Mouse (Mus musculus): ENCODE measurements around the gene AC131692.1.

Gene AC131692.1

DNA sequence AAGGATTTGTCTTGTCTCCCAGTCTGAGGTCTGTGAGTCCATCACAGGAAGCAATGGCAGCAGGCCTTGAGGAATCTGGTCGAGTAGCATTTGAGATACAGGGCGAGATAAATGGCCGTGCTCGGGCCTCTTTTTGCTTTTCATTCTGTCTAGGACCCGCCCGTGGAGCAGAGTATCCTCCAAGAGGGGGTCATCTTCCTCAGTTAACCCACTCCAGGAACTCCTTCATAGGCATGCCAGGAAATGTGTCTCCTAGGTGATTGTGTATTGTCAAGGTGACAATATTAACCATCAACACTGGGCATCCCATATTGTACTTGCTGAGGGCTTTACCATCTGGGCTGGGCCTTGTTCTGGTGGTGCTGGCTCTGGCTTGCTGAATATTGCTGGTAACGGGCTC is at the start of gene AC131692.1:
TSS of gene AC131692.1 (plus strand) at position 301 of the 400 bp plus-strand sequence.
- no peak for DNase-seq (ENCODE audit: low spot score in 2 of 2)

DNA sequence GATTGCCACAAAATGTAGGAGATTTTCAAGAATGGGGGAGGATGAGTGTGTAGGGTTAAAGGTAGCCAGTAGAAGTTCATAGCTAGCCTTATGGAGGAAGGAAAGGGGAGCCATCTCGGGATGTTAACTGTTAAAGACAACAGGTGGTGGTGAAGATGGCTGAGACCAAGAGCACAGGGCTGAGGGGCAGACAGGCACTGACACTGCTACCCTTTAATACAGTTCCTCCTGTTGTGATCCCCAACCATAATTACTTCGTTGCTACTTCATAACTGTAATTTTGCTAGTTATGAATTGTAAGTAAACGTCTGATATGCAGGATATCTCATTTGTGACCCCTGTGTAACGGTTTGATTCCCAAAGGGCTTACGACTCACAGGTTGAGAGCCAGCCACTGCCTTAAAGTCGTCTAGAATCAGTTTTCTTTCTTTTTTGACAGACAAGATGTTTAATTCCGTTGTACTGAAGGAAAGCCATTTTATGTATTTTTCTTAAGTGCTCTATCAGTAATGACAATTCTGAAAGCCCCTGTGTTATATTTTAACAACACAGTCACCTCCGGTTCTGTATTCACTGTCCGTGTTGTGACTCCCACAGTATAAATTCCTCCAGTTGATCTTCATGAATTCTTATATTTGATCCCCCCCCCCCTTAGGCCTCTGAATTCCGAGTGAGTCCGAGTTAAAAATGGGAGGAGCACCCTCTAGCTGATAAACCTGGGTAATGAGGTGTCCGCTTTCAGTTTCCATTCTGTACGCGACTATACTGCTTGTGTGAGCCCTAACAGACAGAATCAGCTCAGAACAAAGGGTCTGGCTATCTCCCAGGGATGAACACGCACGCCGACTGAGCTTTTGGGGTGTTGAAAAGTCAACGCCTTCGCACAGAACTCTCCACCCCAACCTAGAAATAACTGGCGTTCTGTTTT is 48.6 kb upstream of the AC131692.1 start:
- no peak for DNase-seq (ENCODE audit: low spot score in 2 of 2)

- DNase-seq (ENCODE audit: low spot score in 2 of 2), result peak; percentile 85 to 87
Observed at GRCm38 (mm10) chr19:6046294-6047153, 47.7 kb upstream of the AC131692.1 start, which contains the start of gene Syvn1. Gene Syvn1 (plus strand): TSS chr19:6046576.

GRCm38 (mm10) chr19:6047154-6047898 is 46.9 kb upstream of the AC131692.1 start:
- DNase-seq (ENCODE audit: low spot score in 2 of 2), result no peak

DNA sequence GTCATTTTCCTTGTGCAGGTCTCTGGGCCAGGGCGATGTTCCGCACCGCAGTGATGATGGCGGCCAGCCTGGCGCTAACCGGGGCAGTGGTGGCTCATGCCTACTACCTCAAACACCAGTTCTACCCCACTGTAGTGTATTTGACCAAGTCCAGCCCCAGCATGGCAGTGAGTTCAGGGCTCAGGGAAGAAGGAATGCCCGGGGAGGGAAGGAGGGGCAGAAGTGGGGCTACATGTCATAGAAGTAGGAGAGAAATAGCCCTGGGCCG is 46.4 kb upstream of the AC131692.1 start:
- DNase-seq (ENCODE audit: low spot score in 2 of 2), result no peak

DNA sequence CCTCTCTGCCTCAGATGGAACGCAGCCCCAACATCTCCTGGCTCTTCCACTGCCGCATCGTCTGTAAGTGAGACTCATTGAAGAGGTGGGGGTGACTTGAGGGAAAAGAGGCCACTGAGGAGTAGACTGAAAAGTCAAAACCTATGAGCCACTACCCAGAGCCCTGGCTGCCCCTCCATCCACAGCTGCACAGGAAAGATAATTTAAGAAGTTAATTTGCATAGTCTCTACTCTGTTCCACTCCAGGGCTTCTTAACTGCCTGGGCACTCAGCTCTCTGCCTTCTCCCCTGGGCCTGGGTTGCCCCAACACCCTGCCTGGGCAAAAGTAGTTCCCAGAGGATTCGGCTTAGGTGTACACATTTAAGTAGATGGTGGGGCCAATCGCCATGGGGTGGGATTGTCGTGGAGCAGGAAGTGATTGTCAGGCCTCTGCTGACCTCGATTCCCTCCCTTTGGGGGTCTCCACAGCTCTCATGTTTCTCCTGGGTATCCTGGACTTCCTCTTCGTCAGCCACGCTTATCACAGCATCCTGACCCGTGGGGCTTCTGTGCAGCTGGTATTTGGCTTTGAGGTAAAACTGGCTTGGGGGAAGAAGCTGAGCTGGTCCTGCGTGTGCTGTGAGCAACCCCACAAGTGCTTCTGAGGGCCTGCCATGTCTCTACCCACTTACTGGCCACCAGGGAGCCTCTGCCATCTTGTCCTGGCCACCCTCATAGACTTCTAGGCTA is 45.4 kb upstream of the AC131692.1 start:
- DNase-seq (ENCODE audit: low spot score in 2 of 2), result no peak

DNA sequence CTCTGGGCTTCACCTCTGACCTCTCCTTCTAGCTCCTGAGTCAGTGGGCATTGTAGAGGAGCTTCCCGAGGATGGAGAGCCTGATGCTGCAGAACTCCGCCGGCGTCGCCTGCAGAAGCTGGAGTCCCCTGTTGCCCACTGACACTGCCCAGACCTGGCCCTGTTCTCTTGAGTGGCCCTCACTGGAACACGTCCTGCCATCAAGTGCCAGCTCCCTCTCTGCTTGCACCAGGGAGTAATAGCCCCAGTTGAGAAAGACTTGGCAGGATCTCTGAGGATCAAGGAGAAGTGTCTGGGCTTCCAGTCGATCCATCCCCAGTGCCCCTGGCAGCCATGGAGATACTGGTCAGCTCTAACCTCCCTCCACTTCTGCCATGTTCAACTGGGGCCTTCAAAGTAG is 41.7 kb upstream of the AC131692.1 start:
- no peak for DNase-seq (ENCODE audit: low spot score in 2 of 2)

- no peak for DNase-seq (ENCODE audit: low spot score in 2 of 2)
Observed at GRCm38 (mm10) chr19:6054296-6054695, 39.9 kb upstream of the AC131692.1 start.

GRCm38 (mm10) chr19:6056696-6057095 is 37.5 kb upstream of the AC131692.1 start:
- no peak for DNase-seq (ENCODE audit: low spot score in 2 of 2)

DNA sequence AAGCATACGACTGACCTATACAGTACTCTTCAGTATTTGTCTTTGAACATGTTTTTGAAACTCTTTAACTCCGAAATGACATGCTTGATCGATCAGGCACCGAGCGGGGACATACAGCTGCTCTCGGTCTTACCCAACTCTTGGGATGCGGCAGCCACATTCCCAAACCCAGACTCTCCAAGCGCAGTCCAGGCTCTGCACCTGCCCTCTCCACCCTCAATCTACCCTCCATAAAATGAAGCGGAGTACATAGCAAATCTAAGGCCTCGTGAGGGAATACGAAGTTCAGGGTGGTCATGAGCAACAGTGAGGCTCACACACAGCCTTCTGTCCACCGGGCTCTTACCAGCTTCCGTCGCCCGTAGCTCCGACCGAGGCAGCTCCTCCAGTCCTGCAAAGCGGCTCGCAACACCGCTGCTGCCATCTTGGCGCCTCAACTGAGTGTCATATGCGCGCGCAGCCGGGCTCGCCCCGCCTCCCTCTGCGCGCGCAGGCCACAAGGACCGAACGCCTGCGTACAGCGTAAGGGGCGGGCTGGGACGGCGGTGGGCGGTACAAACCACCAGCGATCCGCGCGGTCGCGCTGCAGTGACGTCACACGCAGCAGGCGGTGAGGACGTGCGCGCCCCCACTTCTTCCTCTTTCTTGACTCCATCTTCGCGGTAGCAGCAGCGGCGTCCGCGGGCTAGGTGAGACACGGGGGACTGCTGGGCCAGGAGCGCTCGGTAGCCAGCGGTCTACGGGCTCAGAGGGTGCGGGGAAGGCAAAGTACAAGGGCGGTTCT is 36.7 kb upstream of the AC131692.1 start, which contains the start of the genes Mrpl49 and Fau:
TSS of gene Mrpl49 (minus strand) at position 473 of the 784 bp plus-strand sequence.
TSS of gene Fau (plus strand) at position 532 of the 784 bp plus-strand sequence.
- peak; percentile 98 to 99 for DNase-seq (ENCODE audit: low spot score in 2 of 2)

- no peak for DNase-seq (ENCODE audit: low spot score in 2 of 2)
Observed at GRCm38 (mm10) chr19:6058513-6058912, 35.7 kb upstream of the AC131692.1 start.

GRCm38 (mm10) chr19:6058966-6059365 is 35.3 kb upstream of the AC131692.1 start:
- no peak for DNase-seq (ENCODE audit: low spot score in 2 of 2)

GRCm38 (mm10) chr19:6061021-6061533 is 33.1 kb upstream of the AC131692.1 start, which contains the start of gene Znhit2:
Gene Znhit2 (plus strand): TSS chr19:6061192.
- peak; percentile 91 for DNase-seq (ENCODE audit: low spot score in 2 of 2)

- no peak for DNase-seq (ENCODE audit: low spot score in 2 of 2)
Observed at GRCm38 (mm10) chr19:6061641-6062302, 32.4 kb upstream of the AC131692.1 start.

DNA sequence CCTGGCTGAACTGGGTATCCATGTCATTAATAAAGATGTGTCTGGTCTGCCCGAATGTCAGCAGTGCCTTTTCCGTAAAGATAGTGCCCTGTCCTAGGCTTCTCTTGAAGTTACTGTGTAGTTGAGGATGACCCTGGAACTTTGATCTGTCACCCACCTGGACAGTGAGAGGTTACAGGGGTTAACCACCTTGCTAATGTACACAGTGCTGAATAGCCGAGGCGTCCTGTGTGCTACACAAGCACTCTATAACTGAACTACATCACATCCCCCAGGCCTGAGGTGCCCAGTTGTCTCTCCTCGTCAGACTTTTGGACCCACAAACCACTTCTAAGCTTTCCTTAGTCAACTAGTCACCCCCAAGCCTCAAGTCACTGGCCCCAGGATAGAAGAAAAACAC is 31.8 kb upstream of the AC131692.1 start:
- no peak for DNase-seq (ENCODE audit: low spot score in 2 of 2)

- no peak for DNase-seq (ENCODE audit: low spot score in 2 of 2)
Observed at GRCm38 (mm10) chr19:6063081-6063480, 31.1 kb upstream of the AC131692.1 start.

DNA sequence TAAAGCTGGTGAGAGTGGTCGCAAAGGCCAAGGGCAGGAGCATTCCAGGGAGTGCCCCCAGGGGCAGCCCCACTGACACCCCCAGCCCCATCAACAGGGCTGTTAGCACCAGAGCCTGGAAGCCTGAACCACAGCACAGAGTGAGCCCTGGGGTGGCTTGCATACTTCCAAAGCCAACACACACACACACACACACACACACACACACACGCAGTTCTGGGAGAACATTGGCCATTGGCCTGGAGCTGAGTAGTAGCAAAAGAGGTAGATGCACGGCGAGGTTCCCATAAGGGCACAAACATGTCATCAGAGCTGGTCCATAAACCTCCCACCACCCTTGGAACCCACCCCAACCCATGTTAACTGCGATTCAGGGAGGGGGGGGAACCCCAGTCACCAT is 27.6 kb upstream of the AC131692.1 start:
- DNase-seq (ENCODE audit: low spot score in 2 of 2), result no peak

- peak; percentile 61 to 84 for DNase-seq (ENCODE audit: low spot score in 2 of 2)
Observed at GRCm38 (mm10) chr19:6067011-6067723, 27.1 kb upstream of the AC131692.1 start.
